Mouse (Mus musculus) forebrain, embryonic 10.5 days (tissue): ENCODE measurements around the gene Gata3. TPM values are rescaled to one million over a fixed set of nuclear protein-coding genes. Genes with fewer than 3 reads are reported as not detected.

Experiments used
- DNase-seq: peaks from one replicate; pipeline ENCODE4 v3.0.0-alpha.2; 2017; ENCODE audit warnings: low spot score; ENCODE audit errors: extremely low spot score
- H3K27ac ChIP-seq: fragments of 300-500 bp; sonication (generic); 2 replicates; pipeline ENCODE4 v1.5.1; 2016; ENCODE audit warnings: mild to moderate bottlenecking
- H3K27me3 ChIP-seq: fragments of 300-500 bp; sonication (generic); 2 replicates; pipeline ENCODE4 v1.6.1; 2016; ENCODE audit warnings: mild to moderate bottlenecking; ENCODE audit not compliant: poor library complexity, severe bottlenecking
- H3K36me3 ChIP-seq: fragments of 300-500 bp; sonication (generic); replicated peaks from 2 replicates; pipeline ENCODE4 v1.6.1; 2016; ENCODE audit warnings: mild to moderate bottlenecking, moderate library complexity
- H3K4me1 ChIP-seq: fragments of 300-500 bp; sonication (generic); 2 replicates; pipeline ENCODE4 v1.6.1; 2016
- H3K4me3 ChIP-seq: fragments of 300-500 bp; sonication (generic); 2 replicates; pipeline ENCODE4 v1.5.1; 2016; ENCODE audit warnings: mild to moderate bottlenecking, moderate library complexity
- H3K9me3 ChIP-seq: fragments of 300-500 bp; sonication (generic); 2 replicates; pipeline ENCODE4 v1.6.1; 2016; ENCODE audit warnings: mild to moderate bottlenecking, moderate library complexity
- WGBS: fragments of 180-500 bp; shearing (Covaris S2); methylation state at CpG from one replicate; pipeline ENCODE4 v1.1.7; 2016; 5-methylcytosine and 5-hydroxymethylcytosine counted together
- polyA plus RNA-seq: library from polyadenylated mRNA; unstranded; fragments of >200 nt; fragmentation: Nextera tagmentation; extraction: Ambion mirVana; gene quantifications from 2 replicates; pipeline ENCODE4 v1.2.1, GENCODE M21; 2016

Gata3 gene
- polyA plus RNA-seq, 1 experiment from 2014 or later = 4.2 TPM

DNA sequence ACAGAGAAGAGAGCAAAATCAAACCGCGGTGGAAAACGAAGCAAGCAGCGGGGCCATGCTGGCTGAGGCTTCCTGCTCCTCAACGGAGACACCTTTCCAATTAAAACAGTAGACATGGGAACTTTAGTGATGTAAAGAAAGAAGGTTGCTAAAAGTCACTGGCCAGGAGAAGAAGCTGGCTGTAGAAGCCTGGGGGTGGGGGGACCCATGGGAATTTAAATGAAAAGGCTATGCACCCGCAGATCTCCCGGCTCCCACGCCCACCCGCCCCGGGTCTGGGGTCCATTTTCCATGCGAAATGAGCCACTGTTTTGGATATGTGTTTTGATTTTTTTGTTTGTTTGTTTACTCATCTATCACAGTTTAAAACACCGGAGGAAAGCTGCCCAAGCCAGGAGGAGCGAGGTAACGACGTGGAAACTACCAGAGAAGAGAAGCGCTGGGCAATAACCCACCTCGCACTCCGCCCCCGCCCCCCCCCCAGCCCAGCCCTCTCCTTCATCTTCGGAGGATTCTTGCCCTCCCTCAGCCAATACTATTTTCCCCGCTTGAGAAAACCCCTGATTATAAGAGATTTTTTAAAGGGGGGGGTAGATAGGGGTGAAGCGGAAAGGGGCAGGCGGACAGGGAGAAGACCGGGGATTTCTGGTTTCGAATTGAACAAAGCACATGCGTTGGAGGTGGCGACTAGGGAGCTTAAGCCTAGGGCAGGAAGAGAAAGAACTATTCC, 5.9 kb downstream of the Gata3 start:
- Histone ChIP-seq H3K4me1 (peaks cover 61% of the 10 kb centered on the region), H3K27ac (no peak overlapping the region), H3K4me3 (peak overlapping the region; percentile 52), H3K36me3 (no peaks in the 10 kb centered on the region), H3K9me3 (no peaks in the 10 kb centered on the region), H3K27me3 (peaks cover 100% of the 10 kb centered on the region)
- under 1% methylated on average over 27 of the region's 27 CpGs for WGBS
- no peak for DNase-seq

DNA sequence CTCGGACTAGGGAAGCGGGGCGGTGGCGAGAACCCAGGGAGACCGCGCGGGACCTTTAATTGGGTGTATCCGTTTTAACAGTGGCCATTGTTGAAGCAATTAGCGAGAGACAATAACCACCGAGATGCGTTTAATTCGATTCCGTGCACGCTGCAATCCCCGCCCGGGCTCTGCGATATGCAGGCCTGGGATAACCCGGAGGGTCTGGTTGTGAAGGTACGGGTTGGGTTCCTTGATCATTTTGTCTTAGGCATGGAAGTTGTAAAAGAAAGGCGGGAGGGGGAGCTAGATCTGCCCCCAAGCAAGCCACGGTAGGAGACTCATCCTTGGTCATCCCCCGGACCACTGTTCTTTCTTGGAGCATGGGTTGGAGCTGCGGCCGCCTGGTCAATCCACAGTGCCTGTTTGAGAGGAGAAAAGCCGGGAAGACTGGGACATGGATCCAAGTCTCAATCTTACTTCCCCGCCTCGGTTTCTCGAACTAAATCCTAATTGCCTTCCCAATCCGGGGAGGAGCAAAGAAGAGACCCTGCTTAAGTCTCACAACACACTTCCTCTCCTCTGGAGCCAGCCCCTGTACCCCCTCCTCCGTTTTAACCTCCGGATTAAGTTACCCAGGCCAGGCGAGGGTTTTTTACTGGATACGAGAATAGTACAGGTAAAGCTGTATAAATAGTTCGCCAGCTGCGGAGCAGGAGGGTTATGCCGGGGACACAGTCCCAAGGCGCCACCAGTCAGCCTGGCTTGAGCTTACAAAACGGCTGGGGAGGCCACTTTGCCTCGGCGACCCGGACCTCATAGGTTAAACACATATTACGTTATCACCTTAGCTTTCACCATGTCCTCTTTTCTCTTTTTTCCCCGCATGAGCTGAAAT, 6.7 kb downstream of the Gata3 start:
- peak overlapping the region; percentile 52 for H3K4me3 ChIP-seq
- H3K4me1 ChIP-seq = peaks cover 69% of the 10 kb centered on the region
- H3K9me3 ChIP-seq = no peaks in the 10 kb centered on the region
- DNase-seq = peak; percentile 60
- under 1% methylated on average over 43 of the region's 43 CpGs for WGBS
- no peaks in the 10 kb centered on the region for H3K36me3 ChIP-seq
- peaks cover 99% of the 10 kb centered on the region for H3K27me3 ChIP-seq
- H3K27ac ChIP-seq = no peak overlapping the region

DNA sequence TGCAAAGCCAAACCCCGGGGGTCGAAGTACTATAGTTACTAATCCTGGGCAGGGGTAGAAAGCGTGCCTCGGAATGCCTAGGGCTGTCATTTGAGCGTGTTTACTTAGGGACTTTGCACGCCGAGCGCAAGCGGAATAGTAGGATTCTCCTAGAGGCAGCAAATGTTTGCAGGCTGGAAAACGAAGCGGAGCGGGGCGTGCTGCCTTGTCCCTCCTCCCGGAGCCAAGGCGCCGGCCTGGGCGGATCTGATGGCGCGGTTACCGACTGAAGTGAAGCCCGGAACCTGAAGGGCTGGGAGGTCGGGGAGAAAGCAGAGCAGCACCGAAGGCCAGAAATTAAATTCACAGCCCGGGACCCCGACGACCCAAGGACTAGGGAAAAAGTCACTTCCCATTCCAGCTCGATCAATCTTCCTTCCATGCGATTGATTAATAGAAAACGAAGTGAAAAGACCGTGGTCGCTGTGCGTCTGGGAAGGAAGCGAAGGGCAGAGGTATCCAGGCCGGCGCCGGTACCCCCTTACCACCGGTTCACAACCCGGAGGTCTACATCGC, 7.4 kb downstream of the Gata3 start:
- under 1% methylated on average over 39 of the region's 39 CpGs for WGBS
- peaks cover 69% of the 10 kb centered on the region for H3K4me1 ChIP-seq
- peak; percentile 55 for DNase-seq
- H3K27me3 ChIP-seq = peaks cover 99% of the 10 kb centered on the region
- H3K9me3 ChIP-seq = no peaks in the 10 kb centered on the region
- no peaks in the 10 kb centered on the region for H3K36me3 ChIP-seq
- no peak overlapping the region for H3K27ac ChIP-seq
- peak overlapping the region; percentile 52 for H3K4me3 ChIP-seq

DNA sequence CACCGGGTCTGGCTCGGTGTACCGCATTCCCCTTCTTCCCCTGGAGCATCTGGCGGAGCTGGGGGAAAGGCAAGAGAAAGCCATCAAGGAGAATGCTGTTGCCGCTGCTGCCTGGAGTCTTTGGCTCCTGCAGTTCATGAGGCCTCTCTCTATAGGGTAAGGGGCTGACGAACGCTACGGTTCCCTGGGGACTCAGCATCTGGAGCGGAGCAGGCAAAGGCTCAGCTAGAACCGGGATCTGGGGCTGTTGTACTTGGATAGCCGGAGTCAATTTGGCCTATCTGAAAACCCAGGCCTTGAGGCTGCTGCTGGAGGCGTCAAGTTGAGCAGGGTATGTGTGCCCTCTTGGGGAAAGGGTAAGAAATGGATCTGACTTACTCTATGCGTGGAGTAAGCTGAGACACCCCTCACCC, 8.2 kb downstream of the Gata3 start:
- 0% methylated on average over 13 of the region's 13 CpGs for WGBS
- DNase-seq = peak; percentile 65
- Histone ChIP-seq H3K4me1 (peaks cover 75% of the 10 kb centered on the region), H3K4me3 (peak overlapping the region; percentile 52), H3K27me3 (peaks cover 99% of the 10 kb centered on the region), H3K27ac (peak overlapping the region; percentile 76; the same call in 1 of the 2 replicates), H3K36me3 (no peaks in the 10 kb centered on the region), H3K9me3 (no peaks in the 10 kb centered on the region)

DNA sequence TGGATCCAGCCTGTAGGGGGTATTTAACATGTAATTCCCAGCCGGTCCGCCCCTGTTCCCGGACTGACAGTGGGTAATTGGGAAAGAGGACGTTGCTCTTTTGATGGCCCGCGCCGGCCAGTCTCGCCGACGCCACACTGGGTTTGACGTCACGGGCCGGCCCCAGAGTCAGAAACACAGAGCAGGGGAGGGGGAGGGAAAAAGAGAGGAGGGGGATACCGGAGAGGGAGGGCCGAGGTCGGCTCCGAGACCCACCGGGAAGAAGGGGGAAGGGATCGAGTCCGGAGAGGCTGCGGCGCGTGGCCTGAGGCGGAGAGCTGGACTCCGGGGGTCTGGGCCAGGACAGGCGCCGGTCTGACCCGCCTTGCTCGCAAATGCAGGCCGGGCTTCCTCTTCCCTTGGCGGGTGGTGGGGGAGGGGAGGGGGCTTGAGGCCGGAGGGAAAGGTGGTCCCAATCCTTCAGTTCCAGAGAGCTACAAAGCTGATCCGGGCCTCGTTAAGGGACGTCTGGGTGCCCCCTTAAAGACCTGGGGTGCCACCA, 8.7 kb downstream of the Gata3 start, which contains the start of gene 4930412O13Rik:
4930412O13Rik (plus strand) TSS at position 202 of the 541 bp plus-strand sequence.
- Histone ChIP-seq H3K4me1 (peaks cover 75% of the 10 kb centered on the region), H3K27ac (peak within 1 kb of the TSS; percentile 76), H3K27me3 (peaks cover 99% of the 10 kb centered on the region), H3K9me3 (no peaks in the 10 kb centered on the region), H3K36me3 (no peaks in the 10 kb centered on the region), H3K4me3 (peak within 1 kb of the TSS; percentile 52)
- DNase-seq = peak; percentile 66
- under 1% methylated on average over 35 of the region's 35 CpGs for WGBS

DNA sequence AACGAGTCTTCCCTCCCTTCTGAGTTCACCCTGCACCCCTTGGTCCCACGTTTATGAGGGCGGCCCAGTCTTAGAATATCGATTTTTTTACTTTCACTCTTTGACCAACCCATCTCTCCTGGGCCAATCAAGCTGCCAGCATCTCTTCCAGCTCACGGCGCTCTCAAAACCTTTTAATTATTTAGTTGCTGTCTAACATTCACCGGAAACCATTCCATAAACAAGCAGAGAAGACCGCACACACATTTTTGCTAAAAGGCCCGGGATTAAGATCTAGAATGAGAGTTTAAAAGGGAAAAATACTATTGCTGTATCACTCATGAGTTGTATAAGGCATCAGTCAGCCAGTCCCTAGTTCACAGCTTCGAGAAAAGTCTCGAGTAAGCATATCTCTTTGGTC, 9.6 kb downstream of the Gata3 start:
- Histone ChIP-seq H3K4me3 (0 out of 2 replicates have a peak overlapping the region, but pooled peaks have one; percentile 52), H3K27ac (no peak overlapping the region), H3K9me3 (no peaks in the 10 kb centered on the region), H3K36me3 (no peaks in the 10 kb centered on the region), H3K27me3 (peaks cover 99% of the 10 kb centered on the region), H3K4me1 (peaks cover 75% of the 10 kb centered on the region)
- WGBS = 2% methylated on average over 11 of the region's 11 CpGs
- no peak for DNase-seq

DNA sequence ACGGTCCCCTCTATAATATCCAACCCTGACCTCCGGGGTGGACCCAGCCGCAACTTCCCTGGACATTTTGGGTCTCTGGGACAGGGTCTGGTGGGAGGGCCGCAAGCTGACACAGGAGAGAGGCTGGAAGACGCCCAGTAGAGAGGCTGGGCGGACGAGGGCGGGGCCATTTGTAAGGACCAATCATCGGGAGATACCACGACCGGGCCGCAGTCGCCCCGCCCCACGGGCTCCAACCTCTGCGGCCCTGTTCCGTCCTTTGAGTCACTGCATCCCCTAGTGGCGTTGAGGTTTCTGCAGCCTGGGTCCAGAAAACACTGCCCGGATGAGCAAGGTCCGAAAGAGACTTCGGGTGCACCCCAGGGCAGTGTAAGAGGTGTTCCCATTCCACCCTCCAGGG, 10.3 kb downstream of the Gata3 start:
- peaks cover 78% of the 10 kb centered on the region for H3K4me1 ChIP-seq
- DNase-seq = peak; percentile 94

DNA sequence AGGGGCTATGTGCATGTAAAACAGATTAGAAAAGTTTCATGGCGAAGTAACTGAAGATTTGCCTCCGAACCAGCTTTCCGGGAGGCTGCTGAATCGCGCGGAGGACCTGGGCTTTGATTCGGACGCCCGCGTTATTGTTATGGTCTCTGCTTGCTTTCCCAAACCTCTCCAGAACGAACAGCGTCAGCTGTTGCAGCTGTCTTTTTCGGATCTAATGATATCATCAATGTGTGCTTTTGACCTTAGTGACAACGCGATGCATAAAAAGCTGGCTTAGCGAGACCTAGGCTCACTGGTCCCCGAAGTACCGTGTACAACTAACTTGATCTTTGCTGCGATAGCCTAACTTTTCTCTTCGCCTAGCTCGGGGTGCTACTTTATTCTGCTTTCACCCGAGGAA, 10.7 kb downstream of the Gata3 start:
- under 1% methylated on average over 22 of the region's 22 CpGs for WGBS
- peaks cover 99% of the 10 kb centered on the region for H3K27me3 ChIP-seq
- peak overlapping the region; percentile 58 for H3K4me3 ChIP-seq
- no peaks in the 10 kb centered on the region for H3K36me3 ChIP-seq
- DNase-seq = no peak
- H3K4me1 ChIP-seq = peaks cover 78% of the 10 kb centered on the region
- H3K9me3 ChIP-seq = no peaks in the 10 kb centered on the region
- H3K27ac ChIP-seq = 0 out of 2 replicates have a peak overlapping the region, but pooled peaks have one; percentile 40

More for the DNA sequence above, 10.3 kb downstream of the Gata3 start:
- H3K4me3 ChIP-seq = peak overlapping the region; percentile 58
- H3K27me3 ChIP-seq = peaks cover 99% of the 10 kb centered on the region
- no peaks in the 10 kb centered on the region for H3K36me3 ChIP-seq
- under 1% methylated on average over 21 of the region's 21 CpGs for WGBS
- 0 out of 2 replicates have a peak overlapping the region, but pooled peaks have one; percentile 40 for H3K27ac ChIP-seq
- H3K9me3 ChIP-seq = no peaks in the 10 kb centered on the region

DNA sequence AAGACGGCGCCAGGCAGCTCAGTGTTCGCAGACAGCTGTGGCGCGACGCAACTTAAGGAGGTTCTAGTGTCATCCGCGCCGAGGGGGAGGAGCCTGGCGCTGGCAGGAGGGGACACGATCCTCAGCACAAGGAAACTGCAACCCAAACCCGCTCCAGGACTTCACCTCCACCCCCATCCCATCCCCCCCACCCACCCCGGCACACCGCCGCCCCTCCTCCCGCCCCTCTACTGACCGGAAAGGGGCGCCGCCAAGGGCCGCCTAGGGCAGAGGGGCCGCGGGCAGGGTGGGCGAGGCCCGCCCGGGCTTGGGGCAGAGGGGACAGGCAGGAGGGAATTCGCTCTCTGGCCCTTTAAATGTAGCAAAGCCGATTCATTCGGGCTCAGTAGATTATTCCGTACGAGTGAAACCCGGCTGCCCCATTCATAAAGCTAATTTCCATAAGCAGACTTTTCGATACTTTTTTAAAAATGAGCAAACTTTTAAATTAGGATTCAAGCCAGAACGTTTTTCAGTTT, 11.2 kb downstream of the Gata3 start:
- under 1% methylated on average over 33 of the region's 33 CpGs for WGBS
- Histone ChIP-seq H3K4me3 (peak overlapping the region; percentile 58), H3K27ac (0 out of 2 replicates have a peak overlapping the region, but pooled peaks have one; percentile 40), H3K9me3 (no peaks in the 10 kb centered on the region), H3K4me1 (peaks cover 79% of the 10 kb centered on the region), H3K27me3 (peaks cover 99% of the 10 kb centered on the region), H3K36me3 (no peaks in the 10 kb centered on the region)
- DNase-seq = peak; percentile 77

DNA sequence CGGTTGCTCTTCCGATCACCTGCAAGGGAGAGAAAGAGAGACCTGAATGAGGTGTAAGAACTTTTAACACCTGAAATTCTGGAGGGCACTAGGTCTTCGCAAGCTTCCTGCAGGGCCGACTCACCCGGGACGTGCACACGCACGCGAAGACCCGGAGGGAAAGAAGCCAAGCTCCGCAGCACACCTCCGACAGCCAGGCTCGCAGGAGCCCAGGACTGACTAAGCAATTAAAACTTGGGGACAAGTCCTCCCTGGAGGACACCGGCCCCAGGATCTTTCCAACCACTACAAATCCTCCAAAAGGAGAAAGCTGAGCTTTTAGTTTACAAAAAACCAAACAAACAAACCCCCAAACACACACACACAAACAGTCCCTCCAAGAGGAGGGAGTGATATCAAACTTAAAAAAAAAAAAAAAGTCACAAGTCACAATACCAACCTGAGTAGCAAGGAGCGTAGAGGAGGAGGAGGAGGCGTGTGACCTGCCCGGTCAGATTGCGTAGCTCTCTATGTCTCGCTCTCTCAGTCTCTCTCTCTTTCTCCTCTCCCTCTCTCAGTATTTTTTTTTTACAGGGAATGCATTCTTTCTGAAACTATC, 11.8 kb downstream of the Gata3 start:
- Histone ChIP-seq H3K4me3 (peak overlapping the region; percentile 58), H3K9me3 (no peaks in the 10 kb centered on the region), H3K27me3 (peaks cover 99% of the 10 kb centered on the region), H3K36me3 (no peaks in the 10 kb centered on the region), H3K27ac (no peak overlapping the region), H3K4me1 (peaks cover 79% of the 10 kb centered on the region)
- WGBS = under 1% methylated on average over 19 of the region's 19 CpGs
- DNase-seq = peak; percentile 48

DNA sequence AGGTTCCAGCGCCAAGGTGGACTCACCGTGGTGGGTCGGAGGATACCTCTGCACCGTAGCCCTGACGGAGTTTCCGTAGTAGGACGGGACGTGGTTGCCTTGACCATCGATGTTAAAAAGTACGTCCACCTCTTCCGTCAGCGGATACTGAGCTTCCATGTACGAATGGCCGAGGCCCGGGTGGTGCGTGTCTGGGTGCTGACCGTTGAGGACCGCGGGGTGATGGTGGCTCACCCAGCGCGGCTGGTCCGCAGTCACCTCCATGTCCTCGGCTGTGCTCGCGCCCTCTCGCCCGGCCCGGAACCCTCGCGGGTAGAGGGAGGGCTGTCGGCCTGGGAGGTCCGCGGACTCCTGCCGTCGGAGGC, 12.5 kb downstream of the Gata3 start:
- Histone ChIP-seq H3K9me3 (no peaks in the 10 kb centered on the region), H3K27me3 (peaks cover 99% of the 10 kb centered on the region), H3K36me3 (no peaks in the 10 kb centered on the region), H3K27ac (peak overlapping the region; percentile 11; the same call in 1 of the 2 replicates), H3K4me1 (peaks cover 79% of the 10 kb centered on the region), H3K4me3 (peak overlapping the region; percentile 58)
- DNase-seq = no peak
- WGBS = under 1% methylated on average over 35 of the region's 35 CpGs
